Mouse (Mus musculus): ENCODE data around the gene Vmn1r198. TPM values are rescaled to one million over a fixed set of nuclear protein-coding genes. Genes with fewer than 3 reads are reported as not detected.
"Not testable (repeated sequence)": the region's sequence is repeated elsewhere in the genome, so short reads cannot be mapped to it uniquely, and the experiment has no call there.

Gene Vmn1r198
- not detected in 2 replicates for polyA plus RNA-seq (2016; fragmentation: Nextera tagmentation; extraction: Ambion mirVana)

DNA sequence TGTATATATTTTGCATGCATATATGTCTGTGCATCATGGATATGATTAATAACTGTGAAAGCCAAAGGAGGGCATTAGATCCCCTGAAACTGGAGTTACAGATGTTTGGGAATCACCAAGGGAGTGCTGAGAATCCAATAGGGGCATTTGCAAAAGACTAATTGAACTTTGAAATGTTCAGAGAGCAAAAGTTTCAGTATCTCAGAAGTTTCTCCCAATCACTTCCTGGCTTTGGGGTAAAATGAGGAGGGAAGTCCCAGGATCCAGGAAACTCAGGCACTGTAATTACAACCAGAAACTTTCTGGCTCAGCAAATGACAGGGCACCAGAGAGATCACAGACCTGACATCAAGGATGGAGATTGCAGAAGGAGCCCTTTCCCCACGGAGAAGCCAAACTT is at the start of gene Vmn1r198:
Gene Vmn1r198 (plus strand): TSS at position 301 of the 400 bp plus-strand sequence.
- Histone ChIP-seq H3K4me1 (no peaks in the 10 kb centered on the region), H3K27me3 (no peaks in the 10 kb centered on the region), H3K36me3 (no peaks in the 10 kb centered on the region), H3K27ac (no peak within 1 kb of the TSS), H3K4me3 (no peak within 1 kb of the TSS), H3K9ac (no peak within 1 kb of the TSS), H3K4me2 (replicated peaks) (no peak within 1 kb of the TSS), H3K9me3 (no peaks in the 10 kb centered on the region)
- no peak for ATAC-seq (ENCODE audit: insufficient number of reproducible peaks, insufficient read depth, low FRiP score, low TSS enrichment)
- WGBS: 24% methylated on average over 1 of the region's 1 CpGs

DNA sequence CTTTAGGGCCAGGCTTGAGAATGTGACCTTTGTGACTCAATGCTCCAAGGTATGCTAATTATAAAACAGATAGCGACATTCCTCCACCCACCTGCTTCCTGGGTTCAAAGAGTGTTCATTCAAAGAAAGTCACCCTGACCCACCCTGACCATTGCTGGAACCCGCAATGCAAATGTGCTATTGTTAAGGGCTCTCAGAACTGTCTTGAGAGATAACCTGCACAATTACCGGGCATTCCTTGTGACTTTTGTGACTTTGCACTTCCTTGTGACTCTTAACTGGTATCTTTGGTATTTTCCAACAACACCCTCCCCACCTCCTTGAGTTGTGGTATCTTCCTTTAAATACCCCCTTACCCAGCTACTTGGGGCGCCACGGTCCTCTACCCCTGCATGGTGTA is 42.1 kb upstream of the Vmn1r198 start:
- H3K27me3 ChIP-seq; H3K4me3 ChIP-seq; H3K27ac ChIP-seq; H3K9ac ChIP-seq; H3K9me3 ChIP-seq; H3K4me1 ChIP-seq; H3K4me2 ChIP-seq (replicated peaks); ATAC-seq (ENCODE audit: insufficient number of reproducible peaks, insufficient read depth, low FRiP score, low TSS enrichment); H3K36me3 ChIP-seq: not testable (repeated sequence)
- WGBS: 90% methylated on average over 5 of the region's 5 CpGs

DNA sequence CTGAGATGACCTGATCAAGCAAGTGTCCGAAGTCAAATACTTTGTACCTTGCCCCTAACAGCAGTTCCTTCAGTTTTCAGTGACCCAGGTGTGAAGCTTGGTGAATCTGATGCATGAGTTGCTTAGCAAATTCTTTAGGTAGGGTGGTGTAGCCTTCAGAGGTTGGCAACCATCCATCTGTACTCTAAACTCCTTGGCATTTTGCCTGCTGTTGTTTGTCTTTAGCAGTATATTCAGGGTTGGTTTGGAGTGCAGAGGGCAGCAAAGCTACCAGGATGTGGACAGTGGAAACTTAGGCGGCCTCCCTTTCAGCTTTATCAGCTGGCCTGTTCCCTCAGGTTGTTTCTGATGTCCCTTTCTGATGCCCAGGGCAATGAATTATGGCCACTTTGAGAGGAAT is 34.8 kb upstream of the Vmn1r198 start:
- H3K36me3 ChIP-seq: no peaks in the 10 kb centered on the region
- H3K27ac ChIP-seq: no peak overlapping the region
- no peak overlapping the region for H3K9ac ChIP-seq
- H3K4me1 ChIP-seq: no peaks in the 10 kb centered on the region
- H3K9me3 ChIP-seq: no peaks in the 10 kb centered on the region
- no peak for ATAC-seq (ENCODE audit: insufficient number of reproducible peaks, insufficient read depth, low FRiP score, low TSS enrichment)
- WGBS: 77% methylated on average over 2 of the region's 2 CpGs
- H3K4me2 ChIP-seq (replicated peaks): no peak overlapping the region
- H3K4me3 ChIP-seq: no peak overlapping the region
- no peaks in the 10 kb centered on the region for H3K27me3 ChIP-seq

DNA sequence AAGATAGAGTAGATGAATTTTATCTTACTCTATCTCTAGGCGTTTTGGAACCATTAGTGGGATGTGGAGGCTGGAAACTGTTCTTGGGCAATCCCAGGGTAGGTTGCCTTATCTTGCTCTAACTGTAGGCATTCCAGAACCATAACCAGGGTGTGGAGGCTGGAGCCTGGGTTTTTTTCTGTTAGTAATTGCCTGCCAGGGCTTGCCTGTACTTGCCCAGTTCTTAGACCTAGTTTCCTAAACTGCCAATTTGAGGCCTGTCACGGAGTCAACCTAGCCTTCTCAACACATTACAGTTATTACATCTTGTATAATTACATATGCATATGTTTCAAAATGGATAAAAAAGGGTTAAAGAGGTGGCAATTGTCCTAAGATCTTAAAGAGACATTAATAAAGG is 32.8 kb upstream of the Vmn1r198 start:
- no peak overlapping the region for H3K4me3 ChIP-seq
- no peaks in the 10 kb centered on the region for H3K36me3 ChIP-seq
- no peak overlapping the region for H3K9ac ChIP-seq
- H3K27me3 ChIP-seq: no peaks in the 10 kb centered on the region
- 75% methylated on average over 2 of the region's 2 CpGs for WGBS
- no peak overlapping the region for H3K4me2 ChIP-seq (replicated peaks)
- ATAC-seq (ENCODE audit: insufficient number of reproducible peaks, insufficient read depth, low FRiP score, low TSS enrichment): no peak
- H3K9me3 ChIP-seq: no peaks in the 10 kb centered on the region
- H3K27ac ChIP-seq: no peak overlapping the region
- no peaks in the 10 kb centered on the region for H3K4me1 ChIP-seq

DNA sequence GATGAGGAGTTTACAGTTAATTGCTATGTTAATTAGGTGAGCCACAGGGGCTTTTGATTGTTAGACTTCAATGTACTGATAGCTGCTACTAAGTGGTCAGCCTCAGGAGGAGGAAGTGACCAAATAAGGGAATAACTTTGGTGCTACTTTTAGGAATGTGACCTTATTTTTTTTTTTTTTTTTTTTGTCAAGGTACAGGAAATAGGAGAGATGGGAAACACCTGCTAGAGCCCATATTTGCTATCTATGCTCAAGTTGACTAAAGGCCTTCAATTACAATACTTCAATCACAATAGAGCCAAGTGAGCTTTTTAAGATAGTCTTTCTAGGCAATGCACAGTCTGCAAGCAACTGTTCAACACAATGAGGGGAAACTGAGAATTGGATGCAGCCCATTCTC is 30.1 kb upstream of the Vmn1r198 start:
- no peak overlapping the region for H3K9ac ChIP-seq
- H3K4me2 ChIP-seq (replicated peaks): no peak overlapping the region
- H3K27me3 ChIP-seq: no peaks in the 10 kb centered on the region
- no peaks in the 10 kb centered on the region for H3K4me1 ChIP-seq
- no peaks in the 10 kb centered on the region for H3K9me3 ChIP-seq
- no peak overlapping the region for H3K4me3 ChIP-seq
- H3K36me3 ChIP-seq: no peaks in the 10 kb centered on the region
- H3K27ac ChIP-seq: no peak overlapping the region
- ATAC-seq (ENCODE audit: insufficient number of reproducible peaks, insufficient read depth, low FRiP score, low TSS enrichment): no peak

DNA sequence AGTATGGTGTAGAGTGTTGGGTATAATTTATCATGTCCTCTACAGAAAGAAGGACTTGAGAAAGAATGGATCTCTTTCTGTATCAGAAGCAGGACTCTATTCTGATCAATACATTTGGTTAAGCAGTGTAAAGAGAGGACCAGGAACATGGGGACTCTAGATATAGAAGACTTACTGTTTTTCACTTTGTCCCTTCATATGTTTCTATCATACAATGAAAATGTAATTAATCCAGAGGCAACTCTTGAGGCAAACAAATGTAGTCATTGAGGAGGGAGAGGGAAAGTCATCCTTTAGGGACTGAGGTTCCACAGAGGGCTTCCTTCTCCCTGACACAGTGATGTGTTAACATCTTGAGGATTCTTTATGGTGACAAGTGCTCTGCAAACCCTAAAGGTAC is 25.9 kb upstream of the Vmn1r198 start, which contains the start of gene Vmn1r197:
Gene Vmn1r197 (plus strand): TSS at position 301 of the 400 bp plus-strand sequence.
- Histone ChIP-seq H3K4me2 (replicated peaks) (no peak within 1 kb of the TSS), H3K4me1 (no peaks in the 10 kb centered on the region), H3K9ac (no peak within 1 kb of the TSS), H3K27ac (no peak within 1 kb of the TSS), H3K9me3 (no peaks in the 10 kb centered on the region), H3K4me3 (no peak within 1 kb of the TSS), H3K27me3 (no peaks in the 10 kb centered on the region), H3K36me3 (no peaks in the 10 kb centered on the region)
- ATAC-seq (ENCODE audit: insufficient number of reproducible peaks, insufficient read depth, low FRiP score, low TSS enrichment): no peak

DNA sequence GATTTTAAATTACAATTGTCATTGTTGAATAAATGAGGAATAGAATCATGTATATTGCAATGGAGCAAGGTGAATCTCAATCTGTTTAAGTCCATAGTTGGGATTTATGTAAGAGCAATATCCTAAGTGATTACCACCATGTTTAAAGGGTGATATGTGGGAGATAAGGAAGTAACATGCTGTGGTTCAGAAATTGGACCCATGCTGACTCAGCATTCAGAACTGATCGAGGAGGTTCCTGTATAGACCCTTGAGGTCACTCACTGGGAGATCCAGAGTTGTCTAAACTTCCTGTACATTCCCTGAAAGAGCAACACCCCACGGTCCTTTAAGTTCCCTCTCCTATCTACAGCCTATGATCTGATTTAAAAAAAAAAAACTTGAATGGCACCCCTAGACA is 16.9 kb upstream of the Vmn1r198 start:
- 71% methylated on average over 2 of the region's 2 CpGs for WGBS
- no peak for ATAC-seq (ENCODE audit: insufficient number of reproducible peaks, insufficient read depth, low FRiP score, low TSS enrichment)
- H3K4me1 ChIP-seq: no peaks in the 10 kb centered on the region
- H3K27ac ChIP-seq: no peak overlapping the region
- no peak overlapping the region for H3K9ac ChIP-seq
- no peak overlapping the region for H3K4me3 ChIP-seq
- no peaks in the 10 kb centered on the region for H3K27me3 ChIP-seq
- no peak overlapping the region for H3K4me2 ChIP-seq (replicated peaks)
- H3K36me3 ChIP-seq: no peaks in the 10 kb centered on the region
- no peaks in the 10 kb centered on the region for H3K9me3 ChIP-seq

DNA sequence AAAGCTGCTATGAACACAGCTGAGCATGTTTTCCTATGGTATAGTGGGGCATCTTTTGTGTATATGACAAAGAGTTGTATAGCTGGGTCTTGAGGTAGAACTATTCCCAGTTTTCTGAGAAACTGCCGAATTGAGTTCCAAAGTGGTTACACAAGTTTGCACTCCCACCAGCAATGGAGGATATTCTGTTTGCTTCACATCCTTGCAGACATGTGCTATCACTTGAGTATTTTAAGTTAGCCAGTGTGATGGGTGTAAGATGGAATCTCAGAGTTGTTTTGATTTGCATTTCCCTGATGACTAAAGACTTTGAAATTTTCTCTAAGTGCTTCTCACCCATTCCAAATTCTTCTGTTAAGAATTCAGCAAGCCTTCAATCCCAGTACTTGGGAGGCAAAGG is 14.6 kb upstream of the Vmn1r198 start:
- WGBS: 89% methylated on average over 1 of the region's 1 CpGs
- no peak overlapping the region for H3K4me2 ChIP-seq (replicated peaks)
- ATAC-seq (ENCODE audit: insufficient number of reproducible peaks, insufficient read depth, low FRiP score, low TSS enrichment): no peak

DNA sequence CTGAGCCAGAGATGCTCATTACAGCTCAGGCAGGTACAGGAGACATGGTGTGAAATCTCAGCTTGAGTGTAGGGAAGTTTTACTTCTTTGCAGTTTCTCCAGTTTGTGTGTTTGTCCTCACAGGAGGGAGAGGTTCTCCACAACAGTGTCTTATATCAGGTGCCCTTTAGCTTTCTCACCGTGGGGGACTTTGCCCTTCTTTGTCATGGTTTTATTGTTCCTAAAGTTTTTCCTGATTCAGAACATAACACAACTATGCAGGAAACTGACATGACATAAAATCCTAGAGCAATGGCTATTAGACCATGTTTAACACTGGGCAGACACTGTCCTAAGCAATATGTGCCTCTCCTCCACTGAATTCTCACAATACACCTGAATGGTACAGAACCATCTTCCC is 649 bp downstream of the Vmn1r198 start:
- H3K4me2 ChIP-seq (replicated peaks): no peak overlapping the region
- H3K9ac ChIP-seq: no peak overlapping the region
- H3K27ac ChIP-seq: no peak overlapping the region
- WGBS: 89% methylated on average over 1 of the region's 1 CpGs
- H3K27me3 ChIP-seq: no peaks in the 10 kb centered on the region
- no peaks in the 10 kb centered on the region for H3K36me3 ChIP-seq
- no peaks in the 10 kb centered on the region for H3K4me1 ChIP-seq
- H3K4me3 ChIP-seq: no peak overlapping the region
- no peak for ATAC-seq (ENCODE audit: insufficient number of reproducible peaks, insufficient read depth, low FRiP score, low TSS enrichment)
- no peaks in the 10 kb centered on the region for H3K9me3 ChIP-seq

More for the DNA sequence above, 14.6 kb upstream of the Vmn1r198 start:
- Histone ChIP-seq H3K9me3 (no peaks in the 10 kb centered on the region), H3K4me3 (no peak overlapping the region), H3K9ac (no peak overlapping the region), H3K4me1 (no peaks in the 10 kb centered on the region), H3K27me3 (no peaks in the 10 kb centered on the region), H3K36me3 (no peaks in the 10 kb centered on the region), H3K27ac (no peak overlapping the region)

DNA sequence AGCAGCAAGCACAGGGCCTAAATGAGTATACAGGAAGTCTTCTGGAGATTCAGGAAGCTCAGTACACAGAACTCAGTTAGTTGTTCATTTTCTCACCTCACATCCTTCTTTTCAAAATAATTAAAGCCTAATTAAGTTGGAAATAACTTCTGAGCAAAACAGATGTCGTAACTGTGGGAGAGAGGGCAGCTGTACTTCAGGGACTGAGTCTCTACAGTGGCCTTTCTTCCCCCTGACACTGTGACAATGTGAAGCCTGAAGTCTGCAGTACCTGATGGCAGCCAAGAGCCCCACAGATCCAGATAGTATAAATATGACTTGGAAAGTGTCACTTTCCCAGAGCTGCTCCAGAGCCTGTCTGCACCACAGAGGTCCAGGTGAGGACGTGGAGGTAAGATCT is 29.4 kb downstream of the Vmn1r198 start, which contains the start of gene Vmn1r199:
Gene Vmn1r199 (plus strand): TSS at position 301 of the 400 bp plus-strand sequence.
- Histone ChIP-seq H3K27me3 (no peaks in the 10 kb centered on the region), H3K9me3 (no peaks in the 10 kb centered on the region), H3K4me2 (replicated peaks) (no peak within 1 kb of the TSS), H3K9ac (no peak within 1 kb of the TSS), H3K4me1 (no peaks in the 10 kb centered on the region), H3K36me3 (no peaks in the 10 kb centered on the region), H3K27ac (no peak within 1 kb of the TSS), H3K4me3 (no peak within 1 kb of the TSS)
- WGBS: 71% methylated on average over 2 of the region's 2 CpGs
- no peak for ATAC-seq (ENCODE audit: insufficient number of reproducible peaks, insufficient read depth, low FRiP score, low TSS enrichment)

DNA sequence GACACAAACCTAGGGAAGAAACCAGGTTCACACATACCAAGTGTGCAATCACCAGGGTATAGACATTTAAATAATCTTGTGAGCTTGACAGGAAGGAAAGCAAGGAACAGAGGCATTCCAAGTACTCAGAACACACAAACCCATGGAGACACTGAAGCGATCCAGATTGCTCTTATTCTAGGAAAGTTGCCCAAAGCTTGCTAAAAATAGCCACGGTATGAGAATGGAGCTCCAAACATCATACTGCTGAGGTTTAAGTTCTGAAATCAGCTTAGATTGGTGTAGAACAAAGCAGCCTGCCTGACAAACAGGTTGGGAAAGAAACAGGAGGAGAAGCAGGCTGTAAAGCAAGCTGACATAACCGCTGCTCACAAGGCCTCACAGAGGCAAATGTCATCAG is 31.0 kb downstream of the Vmn1r198 start:
- WGBS: 83% methylated on average over 3 of the region's 3 CpGs
- ATAC-seq (ENCODE audit: insufficient number of reproducible peaks, insufficient read depth, low FRiP score, low TSS enrichment): not testable (repeated sequence)

DNA sequence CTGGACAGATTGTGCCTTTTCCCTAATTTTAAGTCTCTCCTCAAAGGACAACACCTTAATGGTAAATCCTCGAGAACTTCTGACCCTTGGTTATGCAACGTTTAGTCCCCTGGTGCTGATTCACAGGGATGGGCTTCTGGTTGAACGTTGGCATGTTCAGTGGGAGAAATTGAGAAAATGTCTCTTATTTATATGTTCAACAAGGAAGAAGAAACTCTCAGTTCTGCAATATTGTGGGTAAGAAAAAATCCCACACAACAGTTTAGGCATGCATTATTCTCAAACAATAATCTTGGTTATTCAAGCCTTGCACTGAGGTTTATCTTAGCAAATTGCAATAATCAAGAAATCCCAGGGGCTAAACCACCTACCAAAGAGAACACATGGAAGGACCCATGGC is 33.2 kb downstream of the Vmn1r198 start:
- no peaks in the 10 kb centered on the region for H3K27me3 ChIP-seq
- no peak overlapping the region for H3K27ac ChIP-seq
- H3K9me3 ChIP-seq: no peaks in the 10 kb centered on the region
- H3K4me2 ChIP-seq (replicated peaks): no peak overlapping the region
- no peaks in the 10 kb centered on the region for H3K4me1 ChIP-seq
- H3K4me3 ChIP-seq: no peak overlapping the region
- H3K9ac ChIP-seq: no peak overlapping the region
- ATAC-seq (ENCODE audit: insufficient number of reproducible peaks, insufficient read depth, low FRiP score, low TSS enrichment): no peak
- no peaks in the 10 kb centered on the region for H3K36me3 ChIP-seq
- 82% methylated on average over 3 of the region's 3 CpGs for WGBS

More for the DNA sequence above, 31.0 kb downstream of the Vmn1r198 start:
- not testable (repeated sequence) for H3K9ac ChIP-seq; H3K36me3 ChIP-seq; H3K4me1 ChIP-seq; H3K9me3 ChIP-seq; H3K4me2 ChIP-seq (replicated peaks); H3K27me3 ChIP-seq; H3K4me3 ChIP-seq; H3K27ac ChIP-seq

DNA sequence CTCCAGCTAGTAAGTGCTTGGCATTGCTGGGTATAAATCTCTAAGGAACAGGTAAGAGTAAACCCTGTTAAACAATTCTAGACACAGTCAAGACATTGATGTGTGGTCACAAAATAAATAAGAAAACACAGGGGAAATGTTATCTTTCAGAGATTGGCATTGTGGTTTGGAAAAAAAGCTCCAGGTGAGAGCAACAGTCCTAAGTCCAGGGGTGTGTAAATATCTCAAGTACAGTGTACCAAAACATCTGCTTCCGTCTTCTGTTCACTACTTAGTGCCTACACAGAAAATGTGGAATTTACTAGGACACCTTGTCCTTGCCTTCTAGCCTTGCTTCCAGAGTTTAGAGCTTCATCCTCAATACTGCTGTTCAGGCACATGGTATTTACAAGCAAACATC is 36.9 kb downstream of the Vmn1r198 start:
- H3K4me3 ChIP-seq: no peak overlapping the region
- 79% methylated on average over 1 of the region's 1 CpGs for WGBS
- H3K9me3 ChIP-seq: no peaks in the 10 kb centered on the region
- no peak overlapping the region for H3K27ac ChIP-seq
- no peaks in the 10 kb centered on the region for H3K36me3 ChIP-seq
- ATAC-seq (ENCODE audit: insufficient number of reproducible peaks, insufficient read depth, low FRiP score, low TSS enrichment): no peak
- no peak overlapping the region for H3K9ac ChIP-seq
- H3K4me1 ChIP-seq: no peaks in the 10 kb centered on the region
- no peaks in the 10 kb centered on the region for H3K27me3 ChIP-seq
- no peak overlapping the region for H3K4me2 ChIP-seq (replicated peaks)

Measured in embryonic facial prominence, embryonic 12.5 days (tissue).